Mouse (Mus musculus): ENCODE measurements around the gene Pnpla7. TPM values are rescaled to one million over a fixed set of nuclear protein-coding genes. Genes with fewer than 3 reads are reported as not detected.

Pnpla7 gene
- total and polyA plus RNA-seq, 2 experiments from 2014 or later: 10.9 to 19.5 TPM

- DNase-seq (ENCODE audit: low spot score) (peak; percentile 34), ATAC-seq (ENCODE audit: insufficient read depth, low read depth) (peak; percentile 74)
- TF ChIP-seq EP300 (IDR thresholded peaks at IDR 0.05; ENCODE audit: low read depth): no peak
- peak; percentile 66 for TF ChIP-seq CTCF (IDR thresholded peaks at IDR 0.05; ENCODE audit: low read depth)
Observed at GRCm38 (mm10) chr2:25098956-25099355, 123.1 kb downstream of the Pnpla7 start.

GRCm38 (mm10) chr2:25099703-25100102 is 123.9 kb downstream of the Pnpla7 start:
- H3K4me2 ChIP-seq (ENCODE audit: low read depth, low read length): no peak overlapping the region
- DNase-seq (ENCODE audit: low spot score) (no peak), ATAC-seq (ENCODE audit: insufficient read depth, low read depth) (no peak)
- no peak for TF ChIP-seq CTCF (IDR thresholded peaks at IDR 0.05; ENCODE audit: low read depth)
- TF ChIP-seq EP300 (IDR thresholded peaks at IDR 0.05; ENCODE audit: low read depth): no peak
- 0 out of 2 replicates have a peak, but pooled peaks cover 3% of the 10 kb centered on the region for H3K27me3 ChIP-seq (ENCODE audit: control insufficient read depth, insufficient read depth, low read length)
- no peaks in the 10 kb centered on the region for H3K36me3 ChIP-seq (replicated peaks; ENCODE audit: control insufficient read depth, insufficient read depth, low read length)
- H3K4me3 ChIP-seq (ENCODE audit: low read depth, low read length): no peak overlapping the region
- no peaks in the 10 kb centered on the region for H3K9me3 ChIP-seq (replicated peaks; ENCODE audit: control insufficient read depth, low read length)
- no peak overlapping the region for H3K27ac ChIP-seq (ENCODE audit: low read depth)
- no peaks in the 10 kb centered on the region for H3K4me1 ChIP-seq (ENCODE audit: control insufficient read depth, insufficient read depth)
- 75% methylated on average over 3 of the region's 3 CpGs for WGBS
- H3K9ac ChIP-seq (replicated peaks; ENCODE audit: low read depth, low read length): no peak overlapping the region

More at GRCm38 (mm10) chr2:25098956-25099355, 123.1 kb downstream of the Pnpla7 start:
- Histone ChIP-seq H3K4me2 (ENCODE audit: low read depth, low read length) (no peak overlapping the region), H3K9ac (replicated peaks; ENCODE audit: low read depth, low read length) (no peak overlapping the region), H3K36me3 (replicated peaks; ENCODE audit: control insufficient read depth, insufficient read depth, low read length) (no peaks in the 10 kb centered on the region), H3K4me1 (ENCODE audit: control insufficient read depth, insufficient read depth) (no peaks in the 10 kb centered on the region), H3K9me3 (replicated peaks; ENCODE audit: control insufficient read depth, low read length) (no peaks in the 10 kb centered on the region), H3K27me3 (ENCODE audit: control insufficient read depth, insufficient read depth, low read length) (0 out of 2 replicates have a peak, but pooled peaks cover 9% of the 10 kb centered on the region), H3K4me3 (ENCODE audit: low read depth, low read length) (no peak overlapping the region), H3K27ac (ENCODE audit: low read depth) (no peak overlapping the region)
- WGBS: 41% methylated on average over 5 of the region's 5 CpGs

Small RNA genes within 50 kb of the gene (microRNA-seq; reads per million reads assigned to microRNA genes)
- gene Gm22875: not detected
- not detected for gene Gm24328
- gene Mir7664: not detected

Other genes with a start within 250 kb of the Pnpla7 start
- gene Cacna1b, start 212.9 kb upstream of the Pnpla7 start, total RNA-seq (2014; rRNA removed; ENCODE audit: low replicate concordance): 0.31 TPM in 1 of 2 replicates, not detected in the other
- 0.01 TPM in 1 of 2 replicates, not detected in the other for gene Cacna1b, start 212.9 kb upstream of the Pnpla7 start, polyA plus RNA-seq (2015; fragmentation: Nextera tagmentation; extraction: Ambion mirVana)
- 36.8 and 49.8 TPM in 2 replicates for gene Ehmt1, start 56.4 kb upstream of the Pnpla7 start, total RNA-seq (2014; rRNA removed; ENCODE audit: low replicate concordance)
- gene Ehmt1, start 56.4 kb upstream of the Pnpla7 start, polyA plus RNA-seq (2015; fragmentation: Nextera tagmentation; extraction: Ambion mirVana): 30.6 and 34.7 TPM in 2 replicates
- gene Arrdc1, start 40.8 kb upstream of the Pnpla7 start, total RNA-seq (2014; rRNA removed; ENCODE audit: low replicate concordance): 11.9 and 23.9 TPM in 2 replicates
- gene Arrdc1, start 40.8 kb upstream of the Pnpla7 start, polyA plus RNA-seq (2015; fragmentation: Nextera tagmentation; extraction: Ambion mirVana): 10.2 and 12.2 TPM in 2 replicates
- 5.9 and 21.3 TPM in 2 replicates for gene Zmynd19, start 26.2 kb upstream of the Pnpla7 start, total RNA-seq (2014; rRNA removed; ENCODE audit: low replicate concordance)
- gene Zmynd19, start 26.2 kb upstream of the Pnpla7 start, polyA plus RNA-seq (2015; fragmentation: Nextera tagmentation; extraction: Ambion mirVana): 5.6 and 6.0 TPM in 2 replicates
- gene Dph7, start 13.6 kb upstream of the Pnpla7 start, total RNA-seq (2014; rRNA removed; ENCODE audit: low replicate concordance): 17.7 and 24.8 TPM in 2 replicates
- gene Dph7, start 13.6 kb upstream of the Pnpla7 start, polyA plus RNA-seq (2015; fragmentation: Nextera tagmentation; extraction: Ambion mirVana): 10.2 and 11.7 TPM in 2 replicates
- 62.3 and 69.5 TPM in 2 replicates for gene Mrpl41, start 935 bp upstream of the Pnpla7 start, total RNA-seq (2014; rRNA removed; ENCODE audit: low replicate concordance)
- gene Mrpl41, start 935 bp upstream of the Pnpla7 start, polyA plus RNA-seq (2015; fragmentation: Nextera tagmentation; extraction: Ambion mirVana): 194 and 197 TPM in 2 replicates
- 68.3 and 86.7 TPM in 2 replicates for gene Nsmf, start 78.3 kb downstream of the Pnpla7 start, total RNA-seq (2014; rRNA removed; ENCODE audit: low replicate concordance)
- 33.5 and 36.0 TPM in 2 replicates for gene Nsmf, start 78.3 kb downstream of the Pnpla7 start, polyA plus RNA-seq (2015; fragmentation: Nextera tagmentation; extraction: Ambion mirVana)
- gene Entpd8, start 104.3 kb downstream of the Pnpla7 start, total RNA-seq (2014; rRNA removed; ENCODE audit: low replicate concordance): not detected in 2 replicates
- not detected in 2 replicates for gene Entpd8, start 104.3 kb downstream of the Pnpla7 start, polyA plus RNA-seq (2015; fragmentation: Nextera tagmentation; extraction: Ambion mirVana)
- not detected in 2 replicates for gene Noxa1, start 119.1 kb downstream of the Pnpla7 start, total RNA-seq (2014; rRNA removed; ENCODE audit: low replicate concordance)
- not detected in 2 replicates for gene Noxa1, start 119.1 kb downstream of the Pnpla7 start, polyA plus RNA-seq (2015; fragmentation: Nextera tagmentation; extraction: Ambion mirVana)
- gene Nrarp, start 204.7 kb downstream of the Pnpla7 start, total RNA-seq (2014; rRNA removed; ENCODE audit: low replicate concordance): 34.1 and 38.1 TPM in 2 replicates
- 8.8 and 9.6 TPM in 2 replicates for gene Nrarp, start 204.7 kb downstream of the Pnpla7 start, polyA plus RNA-seq (2015; fragmentation: Nextera tagmentation; extraction: Ambion mirVana)
- 4.9 and 8.6 TPM in 2 replicates for gene Tor4a, start 220.9 kb downstream of the Pnpla7 start, total RNA-seq (2014; rRNA removed; ENCODE audit: low replicate concordance)
- 4.4 and 5.2 TPM in 2 replicates for gene Tor4a, start 220.9 kb downstream of the Pnpla7 start, polyA plus RNA-seq (2015; fragmentation: Nextera tagmentation; extraction: Ambion mirVana)
- gene Nelfb, start 235.5 kb downstream of the Pnpla7 start, total RNA-seq (2014; rRNA removed; ENCODE audit: low replicate concordance): 49.0 and 63.7 TPM in 2 replicates
- 38.4 and 41.9 TPM in 2 replicates for gene Nelfb, start 235.5 kb downstream of the Pnpla7 start, polyA plus RNA-seq (2015; fragmentation: Nextera tagmentation; extraction: Ambion mirVana)
- not detected in 2 replicates for gene Stpg3, start 238.6 kb downstream of the Pnpla7 start, total RNA-seq (2014; rRNA removed; ENCODE audit: low replicate concordance)
- not detected in 2 replicates for gene Stpg3, start 238.6 kb downstream of the Pnpla7 start, polyA plus RNA-seq (2015; fragmentation: Nextera tagmentation; extraction: Ambion mirVana)
- not detected in 2 replicates for gene Fam166a, start 242.7 kb downstream of the Pnpla7 start, total RNA-seq (2014; rRNA removed; ENCODE audit: low replicate concordance)
- gene Fam166a, start 242.7 kb downstream of the Pnpla7 start, polyA plus RNA-seq (2015; fragmentation: Nextera tagmentation; extraction: Ambion mirVana): 0.33 TPM in 1 of 2 replicates, not detected in the other
- gene Tubb4b, start 248.7 kb downstream of the Pnpla7 start, total RNA-seq (2014; rRNA removed; ENCODE audit: low replicate concordance): 665 and 888 TPM in 2 replicates
- gene Tubb4b, start 248.7 kb downstream of the Pnpla7 start, polyA plus RNA-seq (2015; fragmentation: Nextera tagmentation; extraction: Ambion mirVana): 217 and 244 TPM in 2 replicates

Data from heart, postnatal 0 days (tissue).